Mouse (Mus musculus): ENCODE measurements at regions not wholly inside any gene's neighbourhood (a gene's known extent, or its start where the extent isn't known, plus 50 kb on each side); places are given as distances from the start of the nearest gene placed in this dataset.
A peak's percentile ranks its signal among the peaks of the same experiment; 100 is the strongest.

GRCm38 (mm10) chr16:46769383-46769782 is 271.1 kb upstream of the Nectin3 start:
- no peak for ATAC-seq (ENCODE audit: low FRiP score)
- H3K36me3 ChIP-seq = no peaks in the 10 kb centered on the region
- WGBS = 28% methylated on average over 4 of the region's 4 CpGs
- H3K9me3 ChIP-seq (replicated peaks) = no peaks in the 10 kb centered on the region
- H3K4me3 ChIP-seq (replicated peaks) = no peak overlapping the region
- no peak overlapping the region for H3K9ac ChIP-seq (replicated peaks)
- no peak overlapping the region for H3K27ac ChIP-seq (replicated peaks)
- H3K4me2 ChIP-seq = no peak overlapping the region
- no peaks in the 10 kb centered on the region for H3K27me3 ChIP-seq (replicated peaks)
- H3K4me1 ChIP-seq = no peaks in the 10 kb centered on the region

GRCm38 (mm10) chr16:46768376-46768775 is 270.1 kb upstream of the Nectin3 start:
- Histone ChIP-seq H3K4me1 (no peaks in the 10 kb centered on the region), H3K36me3 (no peaks in the 10 kb centered on the region), H3K9me3 (replicated peaks) (no peaks in the 10 kb centered on the region), H3K9ac (replicated peaks) (no peak overlapping the region), H3K4me2 (no peak overlapping the region), H3K4me3 (replicated peaks) (no peak overlapping the region), H3K27me3 (replicated peaks) (no peaks in the 10 kb centered on the region), H3K27ac (replicated peaks) (no peak overlapping the region)
- ATAC-seq (ENCODE audit: low FRiP score) = no peak
- WGBS = 36% methylated on average over 1 of the region's 1 CpGs

GRCm38 (mm10) chr16:46735140-46735539 is 236.8 kb upstream of the Nectin3 start:
- H3K9ac ChIP-seq (replicated peaks) = no peak overlapping the region
- H3K27ac ChIP-seq (replicated peaks) = no peak overlapping the region
- WGBS = 85% methylated on average over 4 of the region's 4 CpGs
- no peaks in the 10 kb centered on the region for H3K4me1 ChIP-seq
- no peaks in the 10 kb centered on the region for H3K36me3 ChIP-seq
- ATAC-seq (ENCODE audit: low FRiP score) = no peak
- no peaks in the 10 kb centered on the region for H3K27me3 ChIP-seq (replicated peaks)
- no peak overlapping the region for H3K4me2 ChIP-seq
- H3K9me3 ChIP-seq (replicated peaks) = no peaks in the 10 kb centered on the region
- H3K4me3 ChIP-seq (replicated peaks) = no peak overlapping the region

- no peaks in the 10 kb centered on the region for H3K27me3 ChIP-seq (replicated peaks)
- no peak for ATAC-seq (ENCODE audit: low FRiP score)
- WGBS = 87% methylated on average over 3 of the region's 3 CpGs
Observed at GRCm38 (mm10) chr16:46728424-46728823, 230.1 kb upstream of the Nectin3 start.

GRCm38 (mm10) chr16:46723660-46724059 is 225.3 kb upstream of the Nectin3 start:
- ATAC-seq (ENCODE audit: low FRiP score) = no peak
- H3K27me3 ChIP-seq (replicated peaks) = no peaks in the 10 kb centered on the region
- no peaks in the 10 kb centered on the region for H3K9me3 ChIP-seq (replicated peaks)
- H3K4me2 ChIP-seq = no peak overlapping the region
- no peak overlapping the region for H3K9ac ChIP-seq (replicated peaks)
- no peaks in the 10 kb centered on the region for H3K4me1 ChIP-seq
- no peak overlapping the region for H3K4me3 ChIP-seq (replicated peaks)
- 96% methylated on average over 4 of the region's 4 CpGs for WGBS
- H3K27ac ChIP-seq (replicated peaks) = no peak overlapping the region
- H3K36me3 ChIP-seq = no peaks in the 10 kb centered on the region

More at GRCm38 (mm10) chr16:46728424-46728823, 230.1 kb upstream of the Nectin3 start:
- H3K4me1 ChIP-seq = no peaks in the 10 kb centered on the region
- H3K9me3 ChIP-seq (replicated peaks) = no peaks in the 10 kb centered on the region
- H3K9ac ChIP-seq (replicated peaks) = no peak overlapping the region
- H3K4me2 ChIP-seq = no peak overlapping the region
- no peak overlapping the region for H3K27ac ChIP-seq (replicated peaks)
- no peak overlapping the region for H3K4me3 ChIP-seq (replicated peaks)
- no peaks in the 10 kb centered on the region for H3K36me3 ChIP-seq

- Histone ChIP-seq H3K4me3 (replicated peaks) (no peak overlapping the region), H3K9me3 (replicated peaks) (no peaks in the 10 kb centered on the region), H3K27me3 (replicated peaks) (no peaks in the 10 kb centered on the region), H3K4me1 (no peaks in the 10 kb centered on the region), H3K36me3 (no peaks in the 10 kb centered on the region), H3K9ac (replicated peaks) (no peak overlapping the region), H3K27ac (replicated peaks) (no peak overlapping the region), H3K4me2 (no peak overlapping the region)
- 46% methylated on average over 3 of the region's 3 CpGs for WGBS
- peak; percentile 66 for ATAC-seq (ENCODE audit: low FRiP score)
Observed at GRCm38 (mm10) chr16:46679787-46680186, 181.5 kb upstream of the Nectin3 start.

- Histone ChIP-seq H3K9ac (replicated peaks) (no peak overlapping the region), H3K4me1 (no peaks in the 10 kb centered on the region), H3K4me3 (replicated peaks) (no peak overlapping the region), H3K27me3 (replicated peaks) (no peaks in the 10 kb centered on the region), H3K27ac (replicated peaks) (no peak overlapping the region), H3K4me2 (no peak overlapping the region), H3K36me3 (no peaks in the 10 kb centered on the region), H3K9me3 (replicated peaks) (no peaks in the 10 kb centered on the region)
- ATAC-seq (ENCODE audit: low FRiP score) = no peak
- 52% methylated on average over 3 of the region's 3 CpGs for WGBS
Observed at GRCm38 (mm10) chr16:46669590-46669989, 171.3 kb upstream of the Nectin3 start.

- Histone ChIP-seq H3K27me3 (replicated peaks) (no peaks in the 10 kb centered on the region), H3K27ac (replicated peaks) (no peak overlapping the region)
- 78% methylated on average over 3 of the region's 3 CpGs for WGBS
Observed at GRCm38 (mm10) chr16:46665566-46665965, 167.2 kb upstream of the Nectin3 start.

GRCm38 (mm10) chr16:46663008-46663407 is 164.7 kb upstream of the Nectin3 start:
- H3K4me1 ChIP-seq = no peaks in the 10 kb centered on the region
- no peaks in the 10 kb centered on the region for H3K9me3 ChIP-seq (replicated peaks)
- no peak for ATAC-seq (ENCODE audit: low FRiP score)
- WGBS = 85% methylated on average over 4 of the region's 4 CpGs
- no peaks in the 10 kb centered on the region for H3K27me3 ChIP-seq (replicated peaks)
- H3K27ac ChIP-seq (replicated peaks) = no peak overlapping the region
- no peak overlapping the region for H3K4me3 ChIP-seq (replicated peaks)
- H3K36me3 ChIP-seq = no peaks in the 10 kb centered on the region
- no peak overlapping the region for H3K4me2 ChIP-seq
- no peak overlapping the region for H3K9ac ChIP-seq (replicated peaks)

More at GRCm38 (mm10) chr16:46665566-46665965, 167.2 kb upstream of the Nectin3 start:
- Histone ChIP-seq H3K9ac (replicated peaks) (no peak overlapping the region), H3K4me2 (no peak overlapping the region), H3K9me3 (replicated peaks) (no peaks in the 10 kb centered on the region), H3K4me3 (replicated peaks) (no peak overlapping the region), H3K36me3 (no peaks in the 10 kb centered on the region), H3K4me1 (no peaks in the 10 kb centered on the region)
- no peak for ATAC-seq (ENCODE audit: low FRiP score)

GRCm38 (mm10) chr16:46655041-46655440 is 156.7 kb upstream of the Nectin3 start:
- no peaks in the 10 kb centered on the region for H3K36me3 ChIP-seq
- H3K9me3 ChIP-seq (replicated peaks) = no peaks in the 10 kb centered on the region
- no peaks in the 10 kb centered on the region for H3K27me3 ChIP-seq (replicated peaks)
- ATAC-seq (ENCODE audit: low FRiP score) = no peak
- WGBS = 69% methylated on average over 4 of the region's 4 CpGs
- H3K4me3 ChIP-seq (replicated peaks) = no peak overlapping the region
- no peak overlapping the region for H3K4me2 ChIP-seq
- H3K27ac ChIP-seq (replicated peaks) = no peak overlapping the region
- no peaks in the 10 kb centered on the region for H3K4me1 ChIP-seq
- H3K9ac ChIP-seq (replicated peaks) = no peak overlapping the region

- Histone ChIP-seq H3K36me3 (no peaks in the 10 kb centered on the region), H3K27me3 (replicated peaks) (no peaks in the 10 kb centered on the region), H3K27ac (replicated peaks) (no peak overlapping the region), H3K9me3 (replicated peaks) (no peaks in the 10 kb centered on the region), H3K9ac (replicated peaks) (no peak overlapping the region), H3K4me1 (no peaks in the 10 kb centered on the region), H3K4me2 (no peak overlapping the region), H3K4me3 (replicated peaks) (no peak overlapping the region)
- 17% methylated on average over 2 of the region's 2 CpGs for WGBS
- no peak for ATAC-seq (ENCODE audit: low FRiP score)
Observed at GRCm38 (mm10) chr16:46625807-46626206, 127.5 kb upstream of the Nectin3 start.

- H3K9me3 ChIP-seq (replicated peaks) = no peaks in the 10 kb centered on the region
- H3K4me1 ChIP-seq = no peaks in the 10 kb centered on the region
- no peaks in the 10 kb centered on the region for H3K27me3 ChIP-seq (replicated peaks)
- no peak overlapping the region for H3K27ac ChIP-seq (replicated peaks)
- 81% methylated on average over 1 of the region's 1 CpGs for WGBS
- no peak overlapping the region for H3K4me2 ChIP-seq
- no peak overlapping the region for H3K9ac ChIP-seq (replicated peaks)
- H3K36me3 ChIP-seq = no peaks in the 10 kb centered on the region
- no peak for ATAC-seq (ENCODE audit: low FRiP score)
- H3K4me3 ChIP-seq (replicated peaks) = no peak overlapping the region
Observed at GRCm38 (mm10) chr16:46623246-46623645, 124.9 kb upstream of the Nectin3 start.

- no peaks in the 10 kb centered on the region for H3K27me3 ChIP-seq (replicated peaks)
- no peak overlapping the region for H3K9ac ChIP-seq (replicated peaks)
- H3K9me3 ChIP-seq (replicated peaks) = no peaks in the 10 kb centered on the region
- no peak overlapping the region for H3K4me2 ChIP-seq
- WGBS = 93% methylated on average over 2 of the region's 2 CpGs
- no peak for ATAC-seq (ENCODE audit: low FRiP score)
- H3K27ac ChIP-seq (replicated peaks) = no peak overlapping the region
- H3K4me1 ChIP-seq = no peaks in the 10 kb centered on the region
- H3K4me3 ChIP-seq (replicated peaks) = no peak overlapping the region
- H3K36me3 ChIP-seq = no peaks in the 10 kb centered on the region
Observed at GRCm38 (mm10) chr16:46619871-46620270, 121.5 kb upstream of the Nectin3 start.
